Mouse (Mus musculus) cortical plate, adult 2 months (tissue): ENCODE results near the gene Pdgfra.

Experiments
- CTCF ChIP-seq: fragments of 200-500 bp; IDR thresholded peaks from 2 replicates; pipeline ENCODE4 v1.5.1; 2011; ENCODE audit warnings: mild to moderate bottlenecking, control low read depth, low read length; ENCODE audit not compliant: insufficient read depth; ENCODE audit errors: extremely low read depth
- POLR2A ChIP-seq: fragments of 200-500 bp; IDR thresholded peaks from 2 replicates; pipeline ENCODE4 v1.6.1; 2011; ENCODE audit warnings: mild to moderate bottlenecking, low read length, control low read depth; ENCODE audit not compliant: insufficient read depth; ENCODE audit errors: extremely low read depth

DNA sequence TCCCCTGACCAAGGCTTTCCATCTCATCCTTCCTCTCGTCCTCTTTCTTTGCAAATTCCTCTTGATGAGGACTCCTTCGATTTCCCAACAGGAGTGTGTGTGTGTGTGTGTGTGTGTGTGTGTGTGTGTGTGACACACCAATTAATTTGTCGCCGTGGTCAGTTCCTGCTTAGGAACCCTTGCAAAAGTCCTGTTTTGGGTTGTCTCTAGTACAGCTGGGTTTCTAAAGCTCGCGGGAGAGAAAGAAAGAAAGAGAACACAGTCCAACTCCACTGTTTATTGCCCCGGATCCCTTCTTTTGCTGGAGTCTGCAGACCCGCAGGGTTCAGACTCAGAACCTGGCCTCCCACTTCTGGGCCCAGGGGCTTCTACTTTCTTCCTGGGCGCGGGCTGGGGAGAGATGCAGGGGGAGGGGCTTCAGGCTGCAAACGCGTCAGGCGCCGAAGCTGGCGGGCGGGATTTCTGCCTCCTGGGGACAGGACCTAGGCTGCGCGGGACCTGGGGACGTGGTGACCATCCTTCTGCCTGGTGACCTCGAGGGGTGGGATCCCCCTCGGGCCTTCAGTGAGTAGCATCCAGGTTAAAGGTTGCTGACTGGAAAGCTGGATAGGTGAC, 2.6 kb downstream of the Pdgfra start:
- TF ChIP-seq CTCF: no peak
- no peak for TF ChIP-seq POLR2A
